Mouse (Mus musculus): ENCODE results near the gene 9230112D13Rik. TPM values are rescaled to one million over a fixed set of nuclear protein-coding genes. Genes with fewer than 3 reads are reported as not detected.

Gene 9230112D13Rik
- polyA plus RNA-seq, 2 experiments, result not detected

- Histone ChIP-seq H3K27ac (replicated peaks; ENCODE audit: low read depth, low read length) (no peak overlapping the region), H3K9ac (ENCODE audit: low read depth, low read length, severe bottlenecking) (no peak overlapping the region), H3K36me3 (ENCODE audit: control insufficient read depth, insufficient read depth, low read length) (no peaks in the 10 kb centered on the region), H3K27me3 (ENCODE audit: control insufficient read depth, insufficient read depth, low read length) (no peaks in the 10 kb centered on the region), H3K4me2 (replicated peaks; ENCODE audit: low read depth, low read length, severe bottlenecking) (no peak overlapping the region), H3K4me3 (replicated peaks; ENCODE audit: low read length) (no peak overlapping the region), H3K9me3 (ENCODE audit: control insufficient read depth, low read length) (no peaks in the 10 kb centered on the region), H3K4me1 (ENCODE audit: control insufficient read depth, insufficient read depth, low read length) (no peaks in the 10 kb centered on the region)
- WGBS, result 60% methylated on average over 6 of the region's 6 CpGs
- DNase-seq (ENCODE audit: low spot score) (no peak), ATAC-seq (ENCODE audit: low FRiP score, low read depth) (no peak)
- no peak for TF ChIP-seq POLR2A (IDR thresholded peaks at IDR 0.05; ENCODE audit: borderline replicate concordance, extremely low read depth, insufficient read depth, insufficient read length)
Observed at GRCm38 (mm10) chr14:34483469-34484341, 38.9 kb downstream of the 9230112D13Rik start.

GRCm38 (mm10) chr14:34471591-34471990 lies 51.0 kb downstream of the 9230112D13Rik start:
- Histone ChIP-seq H3K36me3 (ENCODE audit: control insufficient read depth, insufficient read depth, low read length) (no peaks in the 10 kb centered on the region), H3K27me3 (ENCODE audit: control insufficient read depth, insufficient read depth, low read length) (no peaks in the 10 kb centered on the region), H3K4me1 (ENCODE audit: control insufficient read depth, insufficient read depth, low read length) (peaks cover 13% of the 10 kb centered on the region), H3K4me2 (replicated peaks; ENCODE audit: low read depth, low read length, severe bottlenecking) (no peak overlapping the region), H3K4me3 (replicated peaks; ENCODE audit: low read length) (no peak overlapping the region), H3K9me3 (ENCODE audit: control insufficient read depth, low read length) (no peaks in the 10 kb centered on the region), H3K9ac (ENCODE audit: low read depth, low read length, severe bottlenecking) (no peak overlapping the region), H3K27ac (replicated peaks; ENCODE audit: low read depth, low read length) (no peak overlapping the region)
- no peak for TF ChIP-seq POLR2A (IDR thresholded peaks at IDR 0.05; ENCODE audit: borderline replicate concordance, extremely low read depth, insufficient read depth, insufficient read length)
- DNase-seq (ENCODE audit: low spot score), result no peak
- ATAC-seq (ENCODE audit: low FRiP score, low read depth), result no peak

- no peak for TF ChIP-seq POLR2A (IDR thresholded peaks at IDR 0.05; ENCODE audit: borderline replicate concordance, extremely low read depth, insufficient read depth, insufficient read length)
- no peak overlapping the region for H3K27ac ChIP-seq (replicated peaks; ENCODE audit: low read depth, low read length)
- no peak overlapping the region for H3K9ac ChIP-seq (ENCODE audit: low read depth, low read length, severe bottlenecking)
- ATAC-seq (ENCODE audit: low FRiP score, low read depth), result no peak
- 41% methylated on average over 3 of the region's 3 CpGs for WGBS
- DNase-seq (ENCODE audit: low spot score), result peak; percentile 44
- peaks cover 6% of the 10 kb centered on the region for H3K4me1 ChIP-seq (ENCODE audit: control insufficient read depth, insufficient read depth, low read length)
- H3K27me3 ChIP-seq (ENCODE audit: control insufficient read depth, insufficient read depth, low read length), result no peaks in the 10 kb centered on the region
- no peak overlapping the region for H3K4me2 ChIP-seq (replicated peaks; ENCODE audit: low read depth, low read length, severe bottlenecking)
- no peaks in the 10 kb centered on the region for H3K36me3 ChIP-seq (ENCODE audit: control insufficient read depth, insufficient read depth, low read length)
- no peak overlapping the region for H3K4me3 ChIP-seq (replicated peaks; ENCODE audit: low read length)
- H3K9me3 ChIP-seq (ENCODE audit: control insufficient read depth, low read length), result no peaks in the 10 kb centered on the region
Observed at GRCm38 (mm10) chr14:34466291-34466690, 56.3 kb downstream of the 9230112D13Rik start.

Other genes with a start within 250 kb of the 9230112D13Rik start
- 5.1 and 6.7 TPM in 2 replicates for gene Shld2, start 212.3 kb downstream of the 9230112D13Rik start, polyA plus RNA-seq (2012; rRNA removed)
- gene Shld2, start 212.3 kb downstream of the 9230112D13Rik start, polyA plus RNA-seq (2014; fragmentation: Nextera tagmentation; extraction: Ambion mirVana), result 11.2 and 11.7 TPM in 2 replicates
- 67.1 and 67.3 TPM in 2 replicates for gene Glud1, start 212.1 kb downstream of the 9230112D13Rik start, polyA plus RNA-seq (2012; rRNA removed)
- 81.2 and 93.9 TPM in 2 replicates for gene Glud1, start 212.1 kb downstream of the 9230112D13Rik start, polyA plus RNA-seq (2014; fragmentation: Nextera tagmentation; extraction: Ambion mirVana)
- gene Fam25c, start 167.4 kb downstream of the 9230112D13Rik start, polyA plus RNA-seq (2012; rRNA removed), result 7.1 and 23.5 TPM in 2 replicates
- gene Fam25c, start 167.4 kb downstream of the 9230112D13Rik start, polyA plus RNA-seq (2014; fragmentation: Nextera tagmentation; extraction: Ambion mirVana), result 30.0 and 45.6 TPM in 2 replicates
- gene Sncg, start 148.0 kb downstream of the 9230112D13Rik start, polyA plus RNA-seq (2012; rRNA removed), result 2.1 and 3.8 TPM in 2 replicates
- gene Sncg, start 148.0 kb downstream of the 9230112D13Rik start, polyA plus RNA-seq (2014; fragmentation: Nextera tagmentation; extraction: Ambion mirVana), result 3.0 and 3.6 TPM in 2 replicates
- 4.5 and 4.7 TPM in 2 replicates for gene Mmrn2, start 147.3 kb downstream of the 9230112D13Rik start, polyA plus RNA-seq (2012; rRNA removed)
- 6.9 and 7.7 TPM in 2 replicates for gene Mmrn2, start 147.3 kb downstream of the 9230112D13Rik start, polyA plus RNA-seq (2014; fragmentation: Nextera tagmentation; extraction: Ambion mirVana)
- 44.3 TPM in 2 replicates for gene Bmpr1a, start 19.5 kb downstream of the 9230112D13Rik start, polyA plus RNA-seq (2012; rRNA removed)
- gene Bmpr1a, start 19.5 kb downstream of the 9230112D13Rik start, polyA plus RNA-seq (2014; fragmentation: Nextera tagmentation; extraction: Ambion mirVana), result 72.1 and 72.4 TPM in 2 replicates
- 37.7 and 44.1 TPM in 2 replicates for gene Ldb3, start 65.9 kb upstream of the 9230112D13Rik start, polyA plus RNA-seq (2012; rRNA removed)
- gene Ldb3, start 65.9 kb upstream of the 9230112D13Rik start, polyA plus RNA-seq (2014; fragmentation: Nextera tagmentation; extraction: Ambion mirVana), result 20.0 and 26.6 TPM in 2 replicates
- 0.09 and 0.38 TPM in 2 replicates for gene Opn4, start 77.3 kb upstream of the 9230112D13Rik start, polyA plus RNA-seq (2012; rRNA removed)
- gene Opn4, start 77.3 kb upstream of the 9230112D13Rik start, polyA plus RNA-seq (2014; fragmentation: Nextera tagmentation; extraction: Ambion mirVana), result 0.25 and 0.50 TPM in 2 replicates
- 16.5 and 23.5 TPM in 2 replicates for gene Wapl, start 151.1 kb upstream of the 9230112D13Rik start, polyA plus RNA-seq (2012; rRNA removed)
- 28.4 and 28.8 TPM in 2 replicates for gene Wapl, start 151.1 kb upstream of the 9230112D13Rik start, polyA plus RNA-seq (2014; fragmentation: Nextera tagmentation; extraction: Ambion mirVana)